10 mouse cellular contexts compared by ENCODE assay signal in the genomic region with DNA sequence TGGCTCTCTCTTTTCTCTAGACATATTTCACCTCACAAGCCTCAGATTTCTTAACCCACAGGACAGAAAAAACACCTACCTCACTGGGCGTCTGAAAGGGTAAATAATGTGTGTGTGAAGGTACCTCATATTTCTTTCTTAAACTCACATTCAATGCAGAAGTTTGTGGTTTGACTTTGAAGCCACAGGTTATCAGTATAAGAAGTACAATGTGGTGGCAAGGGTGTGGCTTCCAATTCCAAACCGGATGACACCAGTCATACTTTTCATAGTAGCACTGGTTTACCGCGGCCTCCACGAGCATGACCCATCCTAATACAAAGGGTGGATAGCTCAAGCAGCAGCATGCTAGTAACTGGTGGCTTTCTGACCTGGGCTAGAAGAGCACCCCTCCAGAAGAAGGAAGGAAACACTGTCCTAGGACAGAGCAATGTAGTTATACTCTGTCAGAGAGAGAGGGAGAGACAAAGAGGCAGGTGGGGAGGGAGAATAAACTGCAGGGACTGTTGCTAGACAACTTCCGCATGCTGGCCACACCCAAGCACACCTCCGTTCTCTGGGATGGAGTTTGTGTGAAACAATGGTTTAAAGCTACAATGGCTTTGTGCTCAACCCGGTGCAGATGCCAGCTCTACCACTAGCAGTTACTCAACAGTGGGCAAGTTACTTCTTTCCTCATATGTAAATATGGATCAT.
DNase-seq lines count a peak whose midpoint lies in the region; ATAC-seq and TF ChIP-seq lines count a peak whose summit lies in the region.
"Had no signal": no experiment of that assay in that cellular context is flagged by ENCODE, and none has a peak within 500 bp of the region (broad histone marks: within the 10 kb centered on the region; RNA-seq: fewer than 3 reads in every experiment).

No protein-coding gene starts in this region.

- H3K4me2 ChIP-seq in lung, postnatal 0 days (replicated peaks; ENCODE audit: low read depth, low read length) = no peak overlapping the region
- H3K4me2 ChIP-seq in liver, embryonic 16.5 days (ENCODE audit: low read depth, low read length) = no peak overlapping the region
- H3K4me2 ChIP-seq: hindbrain, embryonic 15.5 days had no signal

- TF ChIP-seq CTCF in lung, postnatal 0 days (IDR thresholded peaks at IDR 0.05) = no peak

- H3K36me3 ChIP-seq in lung, postnatal 0 days (ENCODE audit: insufficient read depth, low read length) = no peaks in the 10 kb centered on the region
- H3K36me3 ChIP-seq in liver, embryonic 16.5 days (ENCODE audit: control insufficient read depth, insufficient read depth) = no peaks in the 10 kb centered on the region
- H3K36me3 ChIP-seq: hindbrain, embryonic 15.5 days had no signal

- no peak overlapping the region for H3K4me3 ChIP-seq in lung, postnatal 0 days (ENCODE audit: low read depth, low read length)
- no peak overlapping the region for H3K4me3 ChIP-seq in liver, embryonic 16.5 days (ENCODE audit: low read depth, low read length)
- H3K4me3 ChIP-seq: hindbrain, embryonic 15.5 days had no signal

- H3K4me1 ChIP-seq in lung, postnatal 0 days (ENCODE audit: insufficient read depth, low read depth, low read length) = peaks cover 16% of the 10 kb centered on the region; the same call in 1 of the 2 replicates
- peaks cover 16% of the 10 kb centered on the region for H3K4me1 ChIP-seq in liver, embryonic 16.5 days (ENCODE audit: control insufficient read depth, low read depth, low read length)

- no peak for DNase-seq in lung, postnatal 0 days (ENCODE audit: low spot score)
- DNase-seq in lung, adult 18-20 months = no peak
- peak; percentile 75 for DNase-seq in ZHBTc4 (ENCODE audit: low read depth, low spot score)
- peak; percentile 62 for DNase-seq in thymus, postnatal 25 days
- DNase-seq in yolk sac, embryonic 10.5 days (ENCODE audit: low spot score) = no peak
- DNase-seq in adrenal gland, adult (ENCODE audit: inconsistent age in 2 of 2, low spot score in 1 of 2) = no peak
- DNase-seq in right cerebral cortex, adult 2 months (ENCODE audit: low spot score in 2 of 2) = no peak
- DNase-seq: right cerebral cortex, postnatal 4 days had no signal

- TF ChIP-seq EP300 in lung, postnatal 0 days (IDR thresholded peaks at IDR 0.05) = no peak

- H3K9me3 ChIP-seq in lung, postnatal 0 days (ENCODE audit: low read length) = no peaks in the 10 kb centered on the region
- no peaks in the 10 kb centered on the region for H3K9me3 ChIP-seq in liver, embryonic 16.5 days (replicated peaks; ENCODE audit: control insufficient read depth, low read length)
- H3K9me3 ChIP-seq: hindbrain, embryonic 15.5 days had no signal

- H3K9ac ChIP-seq in lung, postnatal 0 days (replicated peaks; ENCODE audit: low read depth) = no peak overlapping the region
- H3K9ac ChIP-seq in liver, embryonic 16.5 days (ENCODE audit: low read depth, low read length) = no peak overlapping the region
- H3K9ac ChIP-seq: hindbrain, embryonic 15.5 days had no signal

- WGBS in lung, postnatal 0 days = 53% methylated on average over 8 of the region's 8 CpGs
- WGBS in liver, embryonic 16.5 days (ENCODE audit: insufficient replicate concordance) = 21% methylated on average over 8 of the region's 8 CpGs

- H3K27me3 ChIP-seq in lung, postnatal 0 days (replicated peaks; ENCODE audit: insufficient read depth, low read length) = no peaks in the 10 kb centered on the region
- no peaks in the 10 kb centered on the region for H3K27me3 ChIP-seq in liver, embryonic 16.5 days (ENCODE audit: control insufficient read depth, insufficient read depth, low read depth, low read length)
- H3K27me3 ChIP-seq: hindbrain, embryonic 15.5 days had no signal

- ATAC-seq in lung, postnatal 0 days = peak; percentile 48
- ATAC-seq in liver, embryonic 16.5 days (ENCODE audit: low read depth) = 0 out of 2 replicates have a peak, but pooled peaks have one; percentile 36

- H3K27ac ChIP-seq in lung, postnatal 0 days (ENCODE audit: low read length) = no peak overlapping the region
- no peak overlapping the region for H3K27ac ChIP-seq in liver, embryonic 16.5 days (ENCODE audit: low read length)
- H3K27ac ChIP-seq: hindbrain, embryonic 15.5 days had no signal

Comparison
In these comparisons a context has a peak if more than half of its experiments do, and no peak if none do; other contexts are left out.
1. DNase-seq: peak in ZHBTc4 (single experiment) and thymus, postnatal 25 days (single experiment); none in lung, postnatal 0 days (single experiment), lung, adult 18-20 months (0 of 2), yolk sac, embryonic 10.5 days (single experiment), adrenal gland, adult (0 of 2) and right cerebral cortex, adult 2 months (0 of 2).